Mouse (Mus musculus): ENCODE measurements around the gene Tmod2.

DNA sequence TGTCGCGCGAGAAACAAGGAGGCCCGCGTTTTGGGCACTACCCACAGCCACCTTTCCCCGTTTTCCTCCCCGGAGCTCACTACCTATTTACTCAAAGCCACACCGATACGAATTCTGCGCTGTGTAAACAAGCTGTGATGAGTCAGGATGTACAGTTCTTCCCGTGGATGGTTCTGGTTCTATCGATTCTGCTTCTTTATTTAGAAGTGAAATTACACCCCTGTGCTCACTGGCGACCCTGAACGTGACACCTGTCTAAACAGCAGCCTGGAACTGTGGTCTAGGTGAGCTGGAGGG lies 15.1 kb upstream of the Tmod2 start:
- no peak for TF ChIP-seq CHD2 (IDR thresholded peaks at IDR 0.05; ENCODE audit: low read depth, low read length)
- no peak for TF ChIP-seq ZC3H11A (IDR thresholded peaks at IDR 0.05; ENCODE audit: borderline replicate concordance, low read depth, low read length)
- TF ChIP-seq ZNF384 (IDR thresholded peaks at IDR 0.05; ENCODE audit: low read depth, low read length) = no peak
- TF ChIP-seq HCFC1 (IDR thresholded peaks at IDR 0.05; ENCODE audit: borderline replicate concordance, insufficient read depth, low read length) = no peak

All from ES-E14 (cell line).